Mouse (Mus musculus): ENCODE data around the gene Krtap1-3.

GRCm38 (mm10) chr11:99556753-99557152 lies 34.4 kb downstream of the Krtap1-3 start, which contains the start of gene Krtap3-2:
- no peak for TF ChIP-seq EP300 (IDR thresholded peaks at IDR 0.05; ENCODE audit: low read depth)
- TF ChIP-seq CTCF (IDR thresholded peaks at IDR 0.05; ENCODE audit: low read depth) = no peak

All from liver, postnatal 0 days (tissue).